Mouse (Mus musculus) midbrain, embryonic 16.5 days (tissue): ENCODE data around the gene Tbx5. TPM values are rescaled to one million over a fixed set of nuclear protein-coding genes. Genes with fewer than 3 reads are reported as not detected.
A peak's percentile ranks its signal among the peaks of the same experiment; 100 is the strongest.

Source experiments
- ATAC-seq: fragments of 200-750 bp; cut with Nextera tagmentation; 2 replicates; pipeline ENCODE4 v1.8.0; 2017; ENCODE audit warnings: moderate TSS enrichment
- H3K27ac ChIP-seq: fragments of 300-500 bp; sonication (generic); 2 replicates; pipeline ENCODE4 v1.5.1; 2014; ENCODE audit warnings: mild to moderate bottlenecking, low read length, mixed read lengths
- H3K27me3 ChIP-seq: fragments of 300-500 bp; sonication (generic); 2 replicates; pipeline ENCODE4 v1.6.1; 2014; ENCODE audit warnings: low read depth, low read length, mixed read lengths; ENCODE audit not compliant: control insufficient read depth, insufficient read depth
- H3K36me3 ChIP-seq: fragments of 300-500 bp; sonication (generic); 2 replicates; pipeline ENCODE4 v1.6.1; 2014; ENCODE audit warnings: mild to moderate bottlenecking, low read length, moderate library complexity, mixed read lengths; ENCODE audit not compliant: control insufficient read depth, insufficient read depth
- H3K4me1 ChIP-seq: fragments of 300-500 bp; sonication (generic); 2 replicates; pipeline ENCODE4 v1.6.1; 2014; ENCODE audit warnings: mild to moderate bottlenecking, low read length, mixed read lengths; ENCODE audit not compliant: control insufficient read depth, insufficient read depth
- H3K4me2 ChIP-seq: fragments of 300-500 bp; sonication (generic); 2 replicates; pipeline ENCODE4 v1.6.1; 2014; ENCODE audit warnings: mild to moderate bottlenecking, low read length, mixed read lengths
- H3K4me3 ChIP-seq: fragments of 300-500 bp; sonication (generic); 2 replicates; pipeline ENCODE4 v1.5.1; 2014; ENCODE audit warnings: low read depth, mild to moderate bottlenecking, low read length, moderate library complexity, mixed read lengths
- H3K9ac ChIP-seq: fragments of 300-500 bp; sonication (generic); 2 replicates; pipeline ENCODE4 v1.6.1; 2014; ENCODE audit warnings: low read depth, low read length, mixed read lengths
- H3K9me3 ChIP-seq: fragments of 300-500 bp; sonication (generic); replicated peaks from 2 replicates; pipeline ENCODE4 v1.6.1; 2014; ENCODE audit warnings: mild to moderate bottlenecking, low read length, mixed read lengths; ENCODE audit not compliant: control insufficient read depth, poor library complexity, severe bottlenecking
- WGBS: fragments of 180-500 bp; shearing (Covaris S2); extraction: QIAGEN DNeasy Blood & Tissue Kit; methylation state at CpG from one replicate; pipeline ENCODE4 v1.1.7; 2014; 5-methylcytosine and 5-hydroxymethylcytosine counted together
- polyA plus RNA-seq: library from polyadenylated mRNA; unstranded; fragments of >200 nt; fragmentation: Nextera tagmentation; extraction: Ambion mirVana; gene quantifications from 2 replicates; pipeline ENCODE4 v1.2.1, GENCODE M21; 2015

Gene Tbx5
- polyA plus RNA-seq, 1 experiment from 2014 or later: not detected

GRCm38 (mm10) chr5:119844994-119845393, 12.5 kb downstream of the Tbx5 start:
- Histone ChIP-seq H3K4me2 (peak overlapping the region; percentile 48), H3K27me3 (peaks cover 48% of the 10 kb centered on the region), H3K9ac (0 out of 2 replicates have a peak overlapping the region, but pooled peaks have one; percentile 21), H3K4me3 (peak overlapping the region; percentile 24), H3K36me3 (no peaks in the 10 kb centered on the region), H3K4me1 (peaks cover 4% of the 10 kb centered on the region; the same call in 1 of the 2 replicates), H3K27ac (no peak overlapping the region), H3K9me3 (no peaks in the 10 kb centered on the region)
- WGBS: 1% methylated on average over 21 of the region's 21 CpGs
- ATAC-seq: peak; percentile 67; the same call in 1 of the 2 replicates

- WGBS: 68% methylated on average over 4 of the region's 4 CpGs
- Histone ChIP-seq H3K9me3 (no peaks in the 10 kb centered on the region), H3K9ac (no peak overlapping the region), H3K4me1 (no peaks in the 10 kb centered on the region), H3K27me3 (no peaks in the 10 kb centered on the region), H3K27ac (no peak overlapping the region), H3K4me2 (no peak overlapping the region), H3K4me3 (no peak overlapping the region), H3K36me3 (no peaks in the 10 kb centered on the region)
- ATAC-seq: no peak
These were observed 24.6 kb downstream of the Tbx5 start for GRCm38 (mm10) chr5:119857052-119857451.

- WGBS: 68% methylated on average over 5 of the region's 5 CpGs
These were observed 28.8 kb downstream of the Tbx5 start for GRCm38 (mm10) chr5:119861301-119861700.

GRCm38 (mm10) chr5:119862431-119862830, 30.0 kb downstream of the Tbx5 start:
- no peak overlapping the region for H3K9ac ChIP-seq

More at GRCm38 (mm10) chr5:119861301-119861700, 28.8 kb downstream of the Tbx5 start:
- no peak for ATAC-seq
- no peak overlapping the region for H3K4me3 ChIP-seq
- no peak overlapping the region for H3K4me2 ChIP-seq
- no peaks in the 10 kb centered on the region for H3K9me3 ChIP-seq
- no peaks in the 10 kb centered on the region for H3K27me3 ChIP-seq
- peaks cover 3% of the 10 kb centered on the region; the same call in 1 of the 2 replicates for H3K4me1 ChIP-seq
- H3K9ac ChIP-seq: no peak overlapping the region
- no peak overlapping the region for H3K27ac ChIP-seq
- no peaks in the 10 kb centered on the region for H3K36me3 ChIP-seq

GRCm38 (mm10) chr5:119866277-119867235, 34.1 kb downstream of the Tbx5 start:
- H3K4me1 ChIP-seq: peaks cover 6% of the 10 kb centered on the region; the same call in 1 of the 2 replicates
- 11% methylated on average over 31 of the region's 31 CpGs for WGBS
- no peaks in the 10 kb centered on the region for H3K36me3 ChIP-seq
- no peaks in the 10 kb centered on the region for H3K27me3 ChIP-seq
- H3K4me3 ChIP-seq: peak overlapping the region; percentile 28
- no peaks in the 10 kb centered on the region for H3K9me3 ChIP-seq
- H3K9ac ChIP-seq: peak overlapping the region; percentile 54; the same call in 1 of the 2 replicates
- H3K27ac ChIP-seq: no peak overlapping the region; the same call in 1 of the 2 replicates
- ATAC-seq: peak; percentile 66; the same call in 1 of the 2 replicates
- H3K4me2 ChIP-seq: peak overlapping the region; percentile 50

More at GRCm38 (mm10) chr5:119862431-119862830, 30.0 kb downstream of the Tbx5 start:
- ATAC-seq: no peak
- Histone ChIP-seq H3K27me3 (no peaks in the 10 kb centered on the region), H3K4me2 (no peak overlapping the region), H3K36me3 (no peaks in the 10 kb centered on the region), H3K4me1 (peaks cover 6% of the 10 kb centered on the region; the same call in 1 of the 2 replicates), H3K27ac (no peak overlapping the region), H3K9me3 (no peaks in the 10 kb centered on the region), H3K4me3 (no peak overlapping the region)
- WGBS: 86% methylated on average over 5 of the region's 5 CpGs

- no peaks in the 10 kb centered on the region for H3K9me3 ChIP-seq
- no peaks in the 10 kb centered on the region for H3K27me3 ChIP-seq
- H3K4me2 ChIP-seq: no peak overlapping the region
- no peak overlapping the region for H3K27ac ChIP-seq
- no peak for ATAC-seq
- peaks cover 6% of the 10 kb centered on the region; the same call in 1 of the 2 replicates for H3K4me1 ChIP-seq
- no peak overlapping the region for H3K9ac ChIP-seq
- no peaks in the 10 kb centered on the region for H3K36me3 ChIP-seq
- WGBS: 89% methylated on average over 6 of the region's 6 CpGs
- H3K4me3 ChIP-seq: no peak overlapping the region
These were observed 35.5 kb downstream of the Tbx5 start for GRCm38 (mm10) chr5:119867986-119868385.

- Histone ChIP-seq H3K27ac (no peak overlapping the region), H3K4me3 (no peak overlapping the region), H3K36me3 (no peaks in the 10 kb centered on the region), H3K4me2 (no peak overlapping the region), H3K27me3 (no peaks in the 10 kb centered on the region), H3K9ac (no peak overlapping the region), H3K9me3 (no peaks in the 10 kb centered on the region), H3K4me1 (no peaks in the 10 kb centered on the region)
- WGBS: 53% methylated on average over 2 of the region's 2 CpGs
- no peak for ATAC-seq
These were observed 43.0 kb downstream of the Tbx5 start for GRCm38 (mm10) chr5:119875421-119875820.

- Histone ChIP-seq H3K27ac (no peak overlapping the region), H3K4me3 (no peak overlapping the region), H3K36me3 (no peaks in the 10 kb centered on the region), H3K9ac (no peak overlapping the region), H3K9me3 (no peaks in the 10 kb centered on the region), H3K4me2 (no peak overlapping the region), H3K27me3 (no peaks in the 10 kb centered on the region), H3K4me1 (no peaks in the 10 kb centered on the region)
- no peak for ATAC-seq
- 75% methylated on average over 6 of the region's 6 CpGs for WGBS
These were observed 44.7 kb downstream of the Tbx5 start for GRCm38 (mm10) chr5:119877185-119877584.

GRCm38 (mm10) chr5:119885595-119885994, 53.1 kb downstream of the Tbx5 start:
- 91% methylated on average over 7 of the region's 8 CpGs for WGBS
- H3K4me1 ChIP-seq: no peaks in the 10 kb centered on the region
- no peak overlapping the region for H3K4me2 ChIP-seq
- no peaks in the 10 kb centered on the region for H3K36me3 ChIP-seq
- no peak for ATAC-seq
- H3K9ac ChIP-seq: no peak overlapping the region
- H3K9me3 ChIP-seq: no peaks in the 10 kb centered on the region
- no peak overlapping the region for H3K27ac ChIP-seq
- H3K4me3 ChIP-seq: no peak overlapping the region
- no peaks in the 10 kb centered on the region for H3K27me3 ChIP-seq
